Mouse (Mus musculus) left cerebral cortex, postnatal 14 days (tissue): ENCODE measurements around the gene Slc22a14. TPM values are rescaled to one million over a fixed set of nuclear protein-coding genes. Genes with fewer than 3 reads are reported as not detected.
A peak's percentile ranks its signal among the peaks of the same experiment; 100 is the strongest.
"Not testable (repeated sequence)": the region's sequence is repeated elsewhere in the genome, so short reads cannot be mapped to it uniquely, and the experiment has no call there.

Source experiments
- DNase-seq, 2 experiments: peaks; one replicate each; pipeline ENCODE4 v3.0.0; 2021 to 2022; ENCODE audit warnings: low spot score in 2 of 2, mixed read lengths in 1 of 2
- intact Hi-C: fragments of 180-260 bp; cut with DNase I; formaldehyde crosslinking; loops from one replicate; pipeline ENCODE4 v1.15.1; 2025
- total RNA-seq, 2 experiments: library from RNA; stranded (reverse); gene quantifications; 2 replicates each; pipeline ENCODE4 v1.2.3; 2021

The Slc22a14 gene
- total RNA-seq, 2 experiments from 2014 or later: not detected

DNA sequence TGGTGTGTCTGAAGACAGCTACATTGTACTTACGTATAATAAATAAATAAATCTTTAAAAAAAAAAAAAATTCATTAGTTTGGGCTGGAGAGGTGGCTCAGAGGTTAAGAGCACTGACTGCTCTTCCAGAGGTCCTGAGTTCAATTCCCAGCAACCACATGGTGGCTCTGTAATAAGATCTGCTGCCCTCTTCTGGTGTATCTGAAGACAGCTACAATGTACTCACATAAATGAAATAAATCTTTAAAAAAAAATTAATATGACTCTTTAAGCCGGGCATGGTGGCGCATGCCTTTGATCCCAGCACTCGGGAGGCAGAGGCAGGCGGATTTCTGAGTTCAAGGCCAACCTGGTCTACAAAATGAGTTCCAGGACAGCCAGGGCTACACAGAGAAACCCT, 90.5 kb downstream of the Slc22a14 start:
- DNase-seq, intact Hi-C loops: not testable (repeated sequence)

- intact Hi-C loops: no loop called here
- DNase-seq: no peak
These were observed 93.9 kb downstream of the Slc22a14 start for GRCm38 (mm10) chr9:119271496-119271895.

- DNase-seq: peak in 1 of 2 experiments; percentile 59
- intact Hi-C loops: no loop called here
These were observed 96.7 kb downstream of the Slc22a14 start for GRCm38 (mm10) chr9:119268588-119269145.

GRCm38 (mm10) chr9:119268120-119268519, 97.2 kb downstream of the Slc22a14 start:
- no peak for DNase-seq
- intact Hi-C loops: no loop called here

DNA sequence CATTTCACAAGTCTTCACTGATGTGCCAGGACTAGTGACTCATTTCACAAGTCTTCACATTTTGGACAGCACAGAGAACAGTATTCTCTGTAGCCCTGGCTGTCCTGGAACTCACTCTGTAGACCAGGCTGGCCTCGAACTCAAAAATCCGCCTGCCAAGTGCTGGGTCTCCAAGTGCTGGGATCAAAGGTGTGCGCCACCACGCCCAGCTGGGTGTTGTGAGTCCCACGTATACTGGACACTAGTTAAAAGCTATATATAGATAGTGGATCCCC, 99.3 kb downstream of the Slc22a14 start:
- DNase-seq, intact Hi-C loops: not testable (repeated sequence)

DNA sequence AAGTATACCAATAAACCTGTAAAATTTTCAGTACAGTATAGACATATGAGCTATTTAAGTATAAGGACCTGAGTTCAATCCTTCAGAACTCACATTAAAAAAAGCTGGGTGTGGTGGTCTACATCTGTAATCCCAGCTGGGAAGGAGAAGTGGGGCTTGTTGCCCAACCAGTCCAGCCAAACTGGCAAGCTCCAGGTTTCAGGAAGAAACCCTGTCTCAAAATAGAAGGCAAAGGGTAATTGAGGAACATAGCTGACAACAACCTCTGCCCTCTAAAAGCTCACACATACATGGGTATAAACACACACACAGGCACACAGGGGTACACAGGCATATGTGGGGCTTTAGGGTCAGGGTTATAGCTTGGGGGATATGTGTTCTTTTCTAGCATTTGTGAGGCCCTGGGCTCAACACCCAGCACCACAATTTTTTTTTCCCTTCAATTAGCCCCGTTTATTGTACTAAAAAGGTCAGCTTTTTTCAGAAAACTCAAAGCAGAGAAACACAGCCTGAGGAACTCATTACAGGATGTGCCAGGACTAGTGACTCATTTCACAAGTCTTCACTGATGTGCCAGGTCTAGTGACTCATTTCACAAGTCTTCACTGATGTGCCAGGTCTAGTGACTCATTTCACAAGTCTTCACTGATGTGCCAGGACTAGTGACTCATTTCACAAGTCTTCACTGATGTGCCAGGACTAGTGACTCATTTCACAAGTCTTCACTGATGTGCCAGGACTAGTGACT, 99.8 kb downstream of the Slc22a14 start:
- intact Hi-C loops: not testable (repeated sequence)
- DNase-seq: peak in 1 of 2 experiments; percentile 48

GRCm38 (mm10) chr9:119263067-119263466, 102.3 kb downstream of the Slc22a14 start:
- DNase-seq: no peak
- intact Hi-C loops: no loop called here

DNA sequence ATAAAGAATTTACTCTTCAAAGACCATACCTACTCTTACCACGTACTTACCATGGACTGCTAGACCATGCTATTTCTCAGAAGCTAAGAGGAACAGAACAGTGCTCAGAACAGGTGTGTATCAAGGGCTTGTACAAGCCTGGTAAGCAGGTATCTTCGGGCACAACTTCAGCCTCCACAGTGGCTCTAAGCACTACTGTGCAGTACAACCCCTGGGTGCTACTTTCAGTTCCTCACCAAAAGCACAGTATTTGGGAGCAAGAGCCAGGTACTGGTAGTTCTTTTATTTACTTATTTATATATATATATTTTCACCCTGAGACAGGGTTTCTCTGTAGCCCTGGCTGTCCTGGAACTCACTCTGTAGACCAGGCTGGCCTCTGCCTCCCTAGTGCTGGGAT, 104.5 kb downstream of the Slc22a14 start:
- intact Hi-C loops: no loop called here
- DNase-seq: no peak

DNA sequence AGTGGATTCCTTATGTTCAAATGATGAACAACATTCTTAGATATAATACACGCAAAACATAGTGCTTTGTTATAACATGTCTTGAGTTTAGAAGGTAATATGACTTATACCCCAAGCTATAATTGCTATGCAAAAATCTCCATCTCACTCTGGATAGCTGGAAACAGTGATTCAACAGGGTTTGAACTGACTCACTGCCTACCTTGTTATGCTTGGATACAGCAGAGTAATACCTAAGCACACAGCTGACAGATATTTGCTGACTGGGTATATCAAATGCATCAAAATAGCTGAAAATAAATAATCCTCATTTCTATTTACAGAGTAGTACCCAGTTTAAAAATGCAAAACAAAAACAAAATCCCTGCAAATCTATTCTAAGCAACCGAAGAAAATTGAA, 106.6 kb downstream of the Slc22a14 start:
- no peak for DNase-seq
- intact Hi-C loops: no loop called here

DNA sequence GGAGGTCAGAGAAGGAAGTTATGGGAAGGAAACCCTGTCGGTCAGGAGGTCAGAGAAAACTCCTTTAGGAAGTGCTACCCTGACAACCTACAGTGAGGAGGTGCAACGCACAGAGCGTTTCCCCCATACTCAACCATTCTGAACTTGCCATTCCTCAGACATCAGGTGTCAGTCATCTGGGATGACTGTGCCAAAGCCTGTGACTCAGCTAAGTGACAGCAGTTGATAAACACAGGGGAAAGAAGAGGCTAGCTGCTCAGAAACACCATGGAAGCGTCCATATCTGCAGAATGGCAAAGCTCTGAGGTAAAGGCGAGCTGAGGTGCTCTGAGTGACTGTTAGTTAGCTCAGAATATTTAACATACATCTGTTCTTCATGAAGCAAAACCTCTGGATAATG, 107.2 kb downstream of the Slc22a14 start:
- no peak for DNase-seq
- intact Hi-C loops: no loop called here

GRCm38 (mm10) chr9:119256161-119256560, 109.2 kb downstream of the Slc22a14 start:
- intact Hi-C loops: no loop called here
- no peak for DNase-seq

- no peak for DNase-seq
- intact Hi-C loops: no loop called here
These were observed 110.3 kb downstream of the Slc22a14 start for GRCm38 (mm10) chr9:119255096-119255495.

DNA sequence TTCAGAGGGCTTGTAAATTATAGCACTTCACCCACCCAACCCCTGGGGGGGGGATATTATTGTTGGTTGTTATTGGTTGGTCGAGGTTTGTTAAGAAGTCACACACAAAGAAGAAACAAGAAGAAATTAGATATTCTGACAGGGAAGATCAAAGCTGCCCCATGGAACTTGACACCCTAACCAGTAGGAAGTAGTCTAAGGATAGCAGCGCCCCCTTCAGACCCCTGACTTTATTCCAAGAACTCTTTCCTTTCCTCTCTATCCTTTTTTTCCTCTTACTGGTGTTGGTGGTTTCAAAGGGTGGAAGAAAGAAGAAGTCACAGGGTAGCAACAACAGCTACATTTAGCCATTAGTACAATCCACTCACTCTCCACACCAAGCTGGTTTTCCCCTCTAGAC, 111.2 kb downstream of the Slc22a14 start:
- intact Hi-C loops: no loop called here
- DNase-seq: no peak

DNA sequence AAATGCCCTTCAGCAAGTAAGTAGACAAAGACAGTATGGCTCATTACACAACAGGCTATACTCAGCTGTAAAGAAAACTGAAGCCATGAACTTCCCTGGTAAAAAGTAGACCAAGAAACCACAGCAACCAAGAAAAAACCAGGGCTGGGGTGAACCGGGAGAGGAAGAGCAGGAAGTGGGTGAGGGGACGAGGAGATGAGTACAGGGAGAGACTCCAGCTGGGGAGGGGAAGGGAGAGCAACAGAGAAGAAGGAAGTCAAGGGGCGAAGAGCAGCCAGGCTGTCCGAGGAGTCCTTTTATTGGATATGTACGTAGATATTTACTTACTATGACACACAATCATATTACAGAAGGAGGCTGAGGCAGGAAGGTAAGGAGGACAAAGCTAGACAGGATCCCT, 117.4 kb downstream of the Slc22a14 start:
- intact Hi-C loops: no loop called here
- DNase-seq: no peak

GRCm38 (mm10) chr9:119246826-119247225, 118.5 kb downstream of the Slc22a14 start:
- intact Hi-C loops: no loop called here

DNA sequence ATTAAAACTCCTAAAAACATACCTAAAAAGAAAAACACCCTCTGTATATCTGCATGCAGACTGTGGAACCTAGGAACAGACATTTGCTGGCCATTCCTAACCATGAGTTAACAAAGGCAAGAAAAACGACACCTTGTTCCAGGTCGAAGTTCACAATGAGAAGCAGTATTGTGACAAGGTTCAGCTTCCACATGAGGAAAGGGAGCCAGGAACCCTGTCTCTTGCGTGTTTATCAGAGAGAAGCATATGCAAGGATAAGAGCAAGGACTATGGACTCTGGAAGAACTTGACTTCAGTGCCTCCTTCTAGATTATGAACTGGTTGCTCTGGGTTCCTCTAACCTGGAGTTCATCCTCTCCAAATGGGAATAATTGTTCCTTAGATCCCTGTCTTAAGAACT, 121.4 kb downstream of the Slc22a14 start:
- DNase-seq: no peak

More at GRCm38 (mm10) chr9:119246826-119247225, 118.5 kb downstream of the Slc22a14 start:
- no peak for DNase-seq

GRCm38 (mm10) chr9:119241169-119241865, 124.0 kb downstream of the Slc22a14 start:
- intact Hi-C loops: no loop called here
- no peak for DNase-seq

More for the DNA sequence above, 121.4 kb downstream of the Slc22a14 start:
- intact Hi-C loops: no loop called here

DNA sequence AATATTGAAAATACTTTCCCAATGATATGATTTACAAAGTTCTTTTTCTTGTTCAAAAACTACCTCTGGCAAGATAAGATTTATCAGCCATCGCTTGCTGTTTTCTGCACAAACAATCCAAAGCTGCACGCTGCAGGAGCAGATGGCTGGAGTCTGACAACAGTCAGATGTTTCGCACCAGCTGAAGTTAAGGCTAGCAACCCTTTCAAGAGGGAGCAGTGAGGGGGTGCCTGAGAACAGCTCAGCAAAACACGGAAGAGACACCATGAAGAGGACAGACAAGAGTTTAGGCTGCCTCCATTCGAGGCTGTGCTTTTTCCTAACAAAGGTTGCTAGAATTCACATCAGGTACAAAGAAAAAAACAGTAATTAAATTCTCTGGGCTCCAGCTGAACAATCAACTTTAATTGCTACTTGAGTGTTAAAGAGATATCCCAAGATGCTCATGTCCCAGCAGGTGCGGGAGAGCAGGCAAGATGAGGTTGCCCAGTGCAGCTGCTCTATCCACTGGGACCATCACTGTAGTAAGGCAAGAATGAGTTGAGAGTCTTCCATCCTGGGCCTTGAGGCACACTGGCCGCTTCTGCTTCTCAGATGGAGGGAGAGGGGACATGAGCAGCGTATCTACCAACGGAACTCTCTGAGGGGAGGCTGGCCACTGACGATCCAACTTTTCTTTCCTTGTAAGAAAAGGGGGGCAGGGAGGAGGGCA, 124.9 kb downstream of the Slc22a14 start:
- DNase-seq: no peak

DNA sequence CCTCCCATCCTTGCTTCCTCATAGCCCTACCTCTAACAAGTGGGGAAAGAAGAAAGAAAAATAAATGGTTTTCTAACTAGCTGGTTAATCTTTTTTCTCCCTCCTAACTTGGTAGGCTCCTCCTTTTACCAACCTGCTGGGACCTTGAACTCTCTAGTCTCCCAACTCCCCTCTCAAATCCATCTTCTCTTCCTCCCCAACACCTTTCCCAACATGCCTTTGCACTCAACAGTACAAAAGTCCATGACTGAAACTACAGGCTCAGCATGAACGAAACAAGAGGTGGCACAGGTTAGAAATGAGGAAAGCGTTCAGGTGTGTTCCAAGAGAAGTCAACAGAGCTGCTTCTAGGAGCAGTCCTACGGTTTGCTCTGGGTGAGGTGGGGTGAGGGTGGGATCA, 126.1 kb downstream of the Slc22a14 start:
- intact Hi-C loops: no loop called here
- no peak for DNase-seq

More for the DNA sequence above, 124.9 kb downstream of the Slc22a14 start:
- intact Hi-C loops: no loop called here

DNA sequence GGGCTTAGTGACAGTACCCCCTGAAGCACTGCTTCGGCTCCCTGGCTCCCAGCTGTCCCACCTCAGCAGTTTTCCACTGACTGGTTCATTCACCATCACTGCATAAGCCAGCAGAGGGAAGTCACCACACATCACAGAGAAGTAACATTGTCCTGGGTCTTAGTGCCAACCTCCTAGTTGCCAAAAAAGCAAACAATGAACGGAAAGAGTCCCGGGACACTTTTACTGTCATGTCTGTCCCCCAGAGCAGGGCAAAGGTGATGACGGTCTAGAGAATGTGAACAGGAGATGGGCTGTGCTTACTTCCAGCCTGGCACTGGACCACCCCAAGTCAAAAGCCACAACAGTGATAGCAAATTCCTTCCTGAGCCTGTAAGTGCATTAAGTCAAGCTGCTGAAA, 126.6 kb downstream of the Slc22a14 start:
- intact Hi-C loops: no loop called here
- DNase-seq: no peak
